Mouse (Mus musculus): ENCODE measurements around the gene Manbal.

Gene Manbal

DNA sequence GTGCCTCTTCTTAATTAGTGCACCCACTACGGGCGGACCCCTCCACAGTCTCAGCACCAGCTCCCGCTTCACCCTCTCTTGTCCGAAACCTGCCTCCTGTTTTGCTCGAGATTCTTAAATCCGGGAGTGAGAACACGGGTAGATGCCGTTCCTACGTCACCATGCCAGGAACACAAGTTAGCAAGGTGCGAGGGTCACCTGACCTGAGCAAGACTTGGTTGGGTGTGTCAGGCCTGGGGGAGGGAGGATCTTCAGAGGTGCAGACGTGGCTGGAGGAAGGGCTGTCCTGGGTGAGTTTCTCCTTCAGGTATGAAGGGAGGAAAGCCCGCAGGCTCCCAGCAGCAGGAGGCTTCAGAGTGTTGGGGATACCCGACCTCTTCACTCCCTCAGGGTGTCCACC is 50.8 kb downstream of the Manbal start, which contains the start of gene Src:
Gene Src, plus strand, starts transcription at position 239 of the 400 bp plus-strand sequence.
- no peak for DNase-seq

- DNase-seq: no peak
Observed at GRCm38 (mm10) chr2:157418609-157419071, 51.2 kb downstream of the Manbal start.

- DNase-seq: no peak
Observed at GRCm38 (mm10) chr2:157419506-157419905, 52.1 kb downstream of the Manbal start.

- DNase-seq: no peak
Observed at GRCm38 (mm10) chr2:157420404-157420803, 53.0 kb downstream of the Manbal start.

DNA sequence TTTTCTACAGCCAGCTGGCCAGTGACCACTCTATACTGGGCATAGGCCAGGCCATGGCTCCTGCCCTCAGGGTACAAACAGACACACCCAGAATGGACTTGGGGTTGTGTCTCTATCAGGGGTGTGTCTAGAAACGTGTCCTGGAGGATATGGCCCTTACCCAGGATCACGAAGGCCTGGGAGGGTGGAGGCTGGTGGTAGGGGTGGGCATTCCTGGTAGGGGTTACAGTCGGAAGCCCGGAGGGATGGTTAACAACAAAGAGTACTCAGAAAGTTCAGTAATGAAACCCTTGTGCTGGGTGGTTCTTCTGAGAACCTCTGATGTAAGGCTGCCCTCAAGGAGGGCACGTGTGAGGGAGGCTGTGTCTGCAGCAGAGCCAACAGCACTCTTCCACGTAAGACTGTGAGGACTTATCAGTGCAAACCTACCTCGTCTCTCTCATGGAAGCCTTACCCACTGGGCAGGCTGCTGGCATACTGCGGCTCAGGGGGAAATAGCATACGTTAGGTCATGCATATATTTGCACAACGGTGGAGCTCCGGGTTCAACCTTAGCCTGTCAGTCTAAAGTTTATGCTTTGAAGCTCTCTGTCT is 54.8 kb downstream of the Manbal start:
- no peak for DNase-seq

DNA sequence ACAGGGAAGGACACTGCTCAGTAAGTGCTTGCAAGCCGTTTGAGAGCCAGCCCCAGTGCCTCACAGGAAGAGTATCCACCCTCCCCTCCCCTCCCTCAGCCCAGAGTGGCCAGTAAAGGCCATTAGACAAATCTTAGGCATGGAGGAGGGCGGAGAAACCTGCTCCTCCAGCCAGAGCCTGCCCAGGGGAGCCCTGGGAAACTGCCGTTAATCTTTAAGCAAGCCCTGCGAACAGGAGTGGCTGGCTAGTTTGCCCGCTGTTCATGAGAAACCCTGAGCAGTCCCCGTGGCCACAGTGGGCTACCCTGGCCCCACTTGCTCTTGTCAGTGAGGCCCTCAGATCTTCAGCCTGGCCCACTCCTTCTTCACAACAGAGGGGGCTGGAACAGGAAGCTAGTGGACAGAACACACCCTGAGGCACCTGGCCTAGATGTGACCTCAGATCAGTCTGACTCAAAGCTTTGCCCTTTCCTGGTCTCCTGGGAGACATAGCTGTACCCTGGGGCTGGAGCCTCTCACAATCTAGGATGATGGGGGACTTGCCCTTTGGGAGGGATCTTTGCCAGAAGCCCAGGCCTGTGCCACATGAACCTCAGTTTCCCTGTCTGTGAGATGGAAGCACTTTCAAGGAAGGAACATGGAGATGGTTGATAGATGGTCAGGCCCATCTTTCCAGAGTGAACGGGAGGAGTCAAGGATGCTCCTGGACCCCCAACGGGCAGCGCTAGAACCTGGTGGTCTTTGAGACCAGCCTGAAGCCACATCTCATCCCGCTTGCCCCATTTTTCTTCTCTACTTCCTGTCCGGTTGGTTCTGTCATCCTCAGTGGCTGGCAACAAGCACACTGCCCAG is 55.7 kb downstream of the Manbal start:
- no peak for DNase-seq

DNA sequence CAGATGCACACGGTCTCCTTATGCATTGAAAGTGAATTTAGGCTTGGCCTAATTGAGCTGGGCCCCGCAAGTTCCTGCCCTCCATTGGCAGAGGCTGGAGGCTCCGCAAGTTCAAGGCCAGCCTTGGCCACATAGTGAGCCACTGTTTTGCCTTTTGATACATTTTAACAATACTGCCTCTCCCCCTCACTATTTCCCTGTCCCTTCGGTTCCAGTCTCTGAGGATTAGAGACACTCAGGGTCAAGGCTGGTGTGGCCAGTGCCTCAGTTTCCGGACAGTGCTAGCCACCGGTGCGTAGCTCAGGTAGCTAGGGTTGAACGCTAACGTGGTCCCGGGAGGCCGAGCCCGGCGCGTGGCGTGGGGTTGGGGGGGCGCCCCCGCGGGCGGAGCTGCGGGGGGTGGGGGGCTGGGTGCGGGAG is 56.3 kb downstream of the Manbal start:
- DNase-seq: no peak

- no peak for DNase-seq
Observed at GRCm38 (mm10) chr2:157424126-157424903, 56.9 kb downstream of the Manbal start.

DNA sequence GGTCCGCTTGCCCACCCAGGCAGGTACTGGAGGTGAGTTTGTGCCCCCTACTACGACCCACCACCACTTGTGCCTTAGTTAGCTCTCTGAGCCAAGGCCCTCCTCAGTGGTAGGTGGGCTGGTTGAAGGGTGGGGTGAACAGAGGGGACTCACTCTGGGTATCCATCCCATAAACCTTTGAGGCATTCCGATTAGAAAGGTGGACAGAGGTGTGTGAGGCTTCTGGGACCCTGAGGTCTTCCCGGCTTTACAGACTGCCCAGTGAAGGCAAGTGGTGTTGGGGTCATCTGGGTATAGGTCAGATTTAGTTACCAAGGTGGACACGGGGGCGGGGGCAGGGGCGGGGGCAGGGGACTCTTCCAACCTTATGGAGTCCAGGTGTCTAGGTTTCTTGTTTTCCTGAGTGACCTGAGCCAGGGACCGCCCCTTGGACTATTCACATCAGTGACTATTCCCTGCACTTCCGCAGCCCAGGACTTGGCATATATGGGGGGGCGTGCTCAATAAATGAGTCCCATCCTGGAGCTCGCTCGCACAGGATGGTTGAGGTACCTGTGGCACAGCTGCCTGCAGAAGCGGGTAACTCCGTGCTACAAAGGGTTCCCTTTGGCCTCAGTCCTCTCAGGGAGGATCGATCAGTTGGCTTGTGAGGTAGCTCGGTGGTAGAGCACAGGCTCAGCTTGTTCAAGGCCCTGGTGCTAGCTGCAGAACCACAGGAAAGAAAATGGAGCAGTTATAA is 57.7 kb downstream of the Manbal start:
- DNase-seq: no peak

GRCm38 (mm10) chr2:157425643-157425988 is 58.2 kb downstream of the Manbal start:
- DNase-seq: no peak

DNA sequence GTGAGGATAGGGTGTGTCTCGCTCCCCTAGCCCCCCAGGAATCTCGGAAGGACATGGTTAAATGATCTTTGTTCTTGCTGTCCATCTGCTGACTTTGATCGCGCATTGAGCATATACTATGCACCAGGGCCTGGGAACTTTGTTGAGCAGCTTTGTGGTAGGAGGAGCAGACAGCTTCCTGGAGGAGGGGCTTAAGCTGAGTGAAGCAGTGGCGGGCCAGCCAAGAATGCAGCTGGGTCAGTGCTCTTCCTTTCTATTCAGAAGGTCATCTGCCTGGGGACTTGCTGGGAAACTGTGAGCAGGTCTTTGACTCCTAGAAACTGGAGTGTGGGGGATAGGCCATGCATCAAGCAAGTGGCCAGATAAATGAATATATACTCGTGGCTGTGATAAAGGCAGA is 58.8 kb downstream of the Manbal start:
- no peak for DNase-seq

- DNase-seq: no peak
Observed at GRCm38 (mm10) chr2:157427164-157427563, 59.8 kb downstream of the Manbal start.

DNA sequence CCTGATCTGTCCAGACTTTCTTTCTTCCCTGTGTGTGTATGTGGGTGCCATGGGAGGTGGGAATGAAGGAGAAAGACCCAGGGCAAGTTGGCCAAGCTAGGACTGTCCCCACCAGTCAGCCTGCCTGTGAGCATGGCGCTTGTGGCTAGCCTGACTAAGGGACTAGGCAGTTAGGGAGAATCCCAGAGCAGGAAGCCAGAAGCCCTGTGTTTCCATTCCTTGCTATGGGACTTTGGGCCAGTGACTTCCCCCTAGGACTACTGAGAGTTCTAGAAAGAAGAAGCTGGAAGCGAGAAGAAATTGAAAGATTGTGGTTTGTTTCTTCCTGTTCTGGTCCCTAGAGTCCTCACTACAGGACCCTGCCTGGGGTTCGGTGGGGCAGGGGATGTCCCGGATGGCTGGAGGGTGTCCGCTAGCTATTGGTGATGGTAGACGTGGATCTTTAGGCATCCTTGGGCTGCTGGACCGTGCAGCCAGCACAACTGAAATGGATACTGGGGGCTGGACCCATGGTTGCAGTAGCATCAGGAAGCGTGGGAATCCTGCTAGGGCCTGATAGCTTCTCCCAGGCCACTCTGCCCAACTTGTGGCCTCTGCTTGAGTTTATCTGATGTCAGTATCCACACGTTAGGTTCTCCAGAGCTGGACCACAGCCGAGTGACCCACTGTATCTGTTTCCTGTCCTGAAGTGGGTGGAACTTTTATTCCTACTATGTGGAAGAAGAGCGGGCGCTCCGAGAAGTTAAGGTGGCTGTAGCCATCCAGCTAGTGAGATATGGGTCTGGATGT is 61.2 kb downstream of the Manbal start:
- no peak for DNase-seq

- DNase-seq: no peak
Observed at GRCm38 (mm10) chr2:157429735-157430134, 62.3 kb downstream of the Manbal start.

DNA sequence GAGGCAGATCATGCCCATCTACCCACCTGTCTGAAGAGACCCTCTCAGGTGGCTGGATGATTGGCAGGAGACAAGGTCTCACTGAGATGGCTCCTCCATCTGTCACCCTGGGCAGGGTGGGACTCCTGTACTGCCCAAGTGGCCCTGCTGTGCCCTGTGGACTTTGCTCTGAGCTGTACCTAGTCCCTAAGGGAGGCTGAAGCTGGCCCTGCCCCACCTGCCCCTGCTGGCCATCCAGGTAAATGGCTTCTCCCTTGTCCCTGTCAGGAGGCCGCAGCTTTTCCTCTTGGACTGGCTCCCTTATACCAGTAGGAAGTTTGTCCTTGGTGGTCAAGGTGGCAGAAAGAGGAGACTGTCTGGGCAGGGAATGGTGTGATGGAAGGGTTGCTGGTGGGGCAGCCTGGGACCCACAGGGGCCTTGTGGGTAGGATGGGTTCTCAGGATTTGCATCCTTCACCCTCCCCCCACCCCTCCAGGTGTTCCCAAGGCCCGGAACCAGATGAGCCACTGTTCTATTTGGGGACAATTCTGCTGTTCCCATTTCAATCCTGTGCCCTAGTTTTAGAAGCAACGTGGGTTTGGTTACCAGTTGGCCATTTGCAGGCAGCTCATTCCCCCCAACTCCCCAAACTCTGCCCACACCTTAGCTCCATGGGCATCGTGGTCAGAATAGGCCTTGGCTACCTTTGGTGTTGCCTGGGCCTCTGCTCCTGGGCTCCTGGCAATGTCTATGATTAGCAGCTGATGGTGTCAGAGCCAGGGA is 63.5 kb downstream of the Manbal start:
- peak; percentile 67 for DNase-seq

GRCm38 (mm10) chr2:157431912-157432311 is 64.5 kb downstream of the Manbal start:
- no peak for DNase-seq

- DNase-seq: peak; percentile 73
Observed at GRCm38 (mm10) chr2:157432476-157432875, 65.1 kb downstream of the Manbal start.

- DNase-seq: no peak
Observed at GRCm38 (mm10) chr2:157434041-157434440, 66.6 kb downstream of the Manbal start.

GRCm38 (mm10) chr2:157434497-157434896 is 67.1 kb downstream of the Manbal start:
- DNase-seq: peak; percentile 68

DNA sequence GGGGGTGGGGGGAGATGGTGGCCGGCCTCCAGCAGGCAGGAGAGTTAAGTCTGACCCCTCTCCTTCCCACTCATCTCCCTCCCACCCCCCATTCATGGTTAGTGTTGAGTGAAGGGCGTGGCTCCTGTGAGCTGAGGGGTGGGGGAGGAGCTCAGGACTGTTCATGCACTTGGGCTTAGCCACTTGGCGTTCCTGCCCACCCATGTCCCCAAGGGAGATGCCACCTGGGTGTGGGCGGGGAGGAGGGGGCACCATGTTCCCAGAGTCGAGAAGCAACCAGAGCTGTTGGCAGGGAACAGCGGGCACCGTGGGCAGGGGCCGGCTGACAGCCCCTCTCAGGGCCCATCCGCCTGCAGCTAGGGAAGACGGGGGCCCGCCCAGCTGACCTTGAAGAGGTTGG is 69.1 kb downstream of the Manbal start:
- DNase-seq: peak; percentile 71

GRCm38 (mm10) chr2:157437123-157437522 is 69.7 kb downstream of the Manbal start:
- DNase-seq: no peak

All from right cerebral cortex, adult 18-20 months (tissue).